Mouse (Mus musculus) cerebellum, postnatal 36 days (tissue): ENCODE results near the gene Dgcr2.

Experiments used
- DNase-seq, 2 experiments: peaks; one replicate each; pipeline ENCODE4 v3.0.0; 2021 to 2022; ENCODE audit warnings: mixed read lengths in 2 of 2

Dgcr2 gene

GRCm38 (mm10) chr16:17807192-17808009 is 91.0 kb downstream of the Dgcr2 start:
- peak; percentile 81 to 86 for DNase-seq

GRCm38 (mm10) chr16:17806581-17807191 is 91.7 kb downstream of the Dgcr2 start:
- peak; percentile 38 to 50 for DNase-seq

GRCm38 (mm10) chr16:17804982-17805381 is 93.4 kb downstream of the Dgcr2 start:
- no peak for DNase-seq

- DNase-seq, result no peak
Measured at GRCm38 (mm10) chr16:17804449-17804912, 93.9 kb downstream of the Dgcr2 start.

DNA sequence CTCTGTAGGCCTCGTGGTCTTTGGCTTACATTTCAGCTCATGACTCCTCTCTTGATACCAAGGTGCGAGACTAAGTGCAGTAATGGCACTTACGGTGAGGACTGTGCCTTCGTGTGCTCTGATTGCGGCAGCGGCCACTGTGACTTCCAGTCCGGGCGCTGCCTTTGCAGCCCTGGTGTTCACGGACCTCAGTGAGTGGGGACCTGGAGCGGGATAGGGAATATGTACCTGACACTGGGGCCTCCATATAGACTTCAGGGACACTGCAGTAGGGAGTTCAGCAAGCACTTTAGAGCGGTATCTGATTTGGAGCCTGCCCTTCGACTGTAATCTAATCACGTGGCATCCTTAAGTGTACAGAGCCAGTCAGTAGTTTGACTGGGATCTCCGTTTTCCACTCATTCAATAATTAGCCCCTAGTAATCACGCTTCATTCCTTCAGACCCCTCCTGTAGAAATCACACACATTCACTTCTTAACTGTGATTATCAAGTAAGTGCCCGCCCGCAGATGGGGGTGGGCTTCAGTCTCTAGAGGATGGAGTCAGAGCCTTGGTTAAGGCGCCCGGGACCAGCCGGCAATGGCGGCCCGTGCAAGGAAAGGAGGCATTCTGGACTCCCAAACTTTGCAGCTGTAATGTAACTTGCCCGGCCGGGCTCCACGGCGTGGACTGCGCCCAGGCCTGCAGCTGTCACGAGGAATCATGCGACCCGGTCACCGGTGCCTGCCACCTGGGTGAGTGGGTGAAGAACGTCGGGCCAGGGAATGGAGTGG is 94.5 kb downstream of the Dgcr2 start:
- no peak for DNase-seq

DNA sequence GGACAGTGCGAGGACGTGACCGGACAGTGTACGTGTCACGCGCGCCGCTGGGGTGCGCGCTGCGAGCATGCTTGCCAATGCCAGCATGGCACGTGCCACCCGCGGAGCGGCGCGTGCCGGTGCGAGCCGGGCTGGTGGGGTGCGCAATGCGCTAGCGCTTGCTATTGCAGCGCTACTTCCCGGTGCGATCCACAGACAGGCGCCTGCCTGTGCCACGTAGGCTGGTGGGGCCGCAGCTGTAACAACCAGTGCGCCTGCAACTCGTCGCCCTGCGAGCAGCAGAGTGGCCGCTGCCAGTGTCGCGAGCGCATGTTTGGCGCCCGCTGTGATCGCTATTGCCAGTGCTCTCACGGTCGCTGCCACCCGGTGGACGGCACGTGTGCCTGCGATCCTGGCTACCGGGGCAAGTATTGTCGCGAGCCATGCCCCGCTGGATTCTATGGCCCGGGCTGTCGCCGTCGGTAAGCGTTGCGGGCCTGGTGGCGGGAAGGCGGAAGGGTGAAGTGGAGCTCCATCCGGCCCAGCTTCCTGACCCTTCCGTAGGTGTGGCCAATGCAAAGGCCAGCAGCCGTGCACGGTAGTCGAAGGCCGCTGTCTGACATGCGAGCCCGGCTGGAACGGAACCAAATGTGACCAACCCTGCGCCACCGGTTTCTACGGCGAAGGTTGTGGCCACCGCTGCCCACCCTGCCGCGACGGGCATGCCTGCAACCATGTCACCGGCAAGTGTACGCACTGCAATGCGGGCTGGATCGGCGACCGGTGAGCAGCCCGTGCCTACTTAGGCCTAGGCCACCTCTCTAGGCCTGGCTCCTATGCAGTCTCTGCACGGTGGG is 95.3 kb downstream of the Dgcr2 start:
- peak; percentile 30 to 38 for DNase-seq

DNA sequence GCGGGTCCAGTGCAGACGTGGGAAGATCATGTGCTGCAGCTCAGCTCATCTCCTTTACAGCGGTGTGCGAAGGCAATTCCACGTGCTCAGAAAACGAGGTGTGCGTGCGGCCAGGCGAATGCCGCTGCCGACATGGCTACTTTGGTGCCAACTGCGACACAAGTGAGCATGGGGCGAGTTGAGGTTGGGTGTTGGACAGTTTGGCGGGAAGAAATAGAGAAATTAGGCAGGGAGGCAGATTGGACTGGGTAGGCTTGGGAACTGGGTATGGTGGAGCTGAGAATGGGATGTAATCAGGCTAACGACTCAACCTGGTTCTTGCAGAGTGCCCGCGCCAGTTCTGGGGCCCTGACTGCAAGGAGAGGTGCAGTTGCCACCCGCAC is 95.9 kb downstream of the Dgcr2 start:
- DNase-seq, result no peak

GRCm38 (mm10) chr16:17801777-17802455 is 96.4 kb downstream of the Dgcr2 start:
- DNase-seq, result no peak

DNA sequence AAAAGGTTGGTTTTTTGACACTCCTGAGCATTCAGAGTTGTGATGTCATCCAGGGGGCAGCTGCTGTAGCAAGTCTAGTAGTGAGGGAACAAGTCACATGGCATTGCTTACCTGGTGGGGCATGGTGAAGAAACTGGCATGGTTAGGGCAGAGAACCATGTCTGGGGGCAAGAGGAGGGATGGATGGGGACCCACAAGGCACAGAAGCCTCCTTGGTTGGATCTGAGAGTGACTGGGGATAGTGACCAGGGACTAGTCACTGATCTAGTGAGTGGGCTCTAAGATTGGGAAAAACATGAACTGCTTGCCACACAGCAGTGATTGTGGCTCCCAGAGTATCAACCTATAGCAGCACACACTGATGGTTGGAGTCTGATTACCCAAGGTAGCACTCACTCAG is 98.8 kb downstream of the Dgcr2 start:
- DNase-seq, result no peak

DNA sequence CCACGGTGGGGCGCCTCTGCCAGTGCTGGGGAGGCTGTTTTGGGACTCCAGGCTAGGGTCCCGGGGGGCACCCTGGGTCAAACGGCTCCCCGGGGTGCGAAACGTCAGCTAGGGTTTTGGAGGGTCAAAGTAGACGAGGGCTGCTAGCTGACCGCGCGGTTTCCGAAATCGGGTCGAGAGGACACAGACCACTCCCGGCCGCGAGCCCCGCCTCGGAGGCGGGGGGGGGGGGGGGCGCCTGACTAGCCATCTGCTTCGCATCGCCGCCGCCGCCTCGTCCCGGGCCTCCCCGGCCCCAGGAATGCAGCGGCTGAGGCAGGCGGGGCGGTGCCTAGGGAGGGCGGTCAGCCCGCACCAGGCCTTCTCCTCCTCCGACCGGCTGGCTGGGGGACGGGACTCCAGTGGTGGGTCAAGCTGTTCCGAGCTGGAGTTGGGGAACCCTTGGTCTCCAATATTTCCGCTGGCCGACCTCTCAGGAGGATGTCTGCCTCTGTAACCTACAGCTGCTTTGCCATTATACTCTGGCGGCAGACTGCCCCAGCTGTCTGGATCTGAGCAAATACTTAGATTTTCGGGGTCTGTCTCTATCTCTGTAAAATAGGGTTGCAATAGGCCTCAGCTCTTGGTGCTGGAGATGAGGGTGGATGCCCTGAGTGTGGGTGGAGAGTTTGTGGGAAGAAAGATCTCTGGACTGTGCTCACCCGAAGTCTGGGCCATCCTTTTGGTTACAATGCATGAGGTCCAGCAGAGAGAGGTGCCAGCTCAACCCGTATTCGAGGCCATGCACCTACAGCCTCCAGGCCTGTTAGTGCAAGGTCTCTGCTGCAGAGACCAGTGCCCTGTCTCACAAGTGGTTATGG is 99.8 kb downstream of the Dgcr2 start:
- DNase-seq, result no peak

- DNase-seq, result no peak
Measured at GRCm38 (mm10) chr16:17797812-17798311, 100.5 kb downstream of the Dgcr2 start.

- no peak for DNase-seq
Measured at GRCm38 (mm10) chr16:17796971-17797811, 101.2 kb downstream of the Dgcr2 start, which contains the start of gene Scarf2. Gene Scarf2, plus strand, starts transcription at chr16:17797282.

- no peak for DNase-seq
Measured at GRCm38 (mm10) chr16:17796519-17796918, 101.8 kb downstream of the Dgcr2 start.

DNA sequence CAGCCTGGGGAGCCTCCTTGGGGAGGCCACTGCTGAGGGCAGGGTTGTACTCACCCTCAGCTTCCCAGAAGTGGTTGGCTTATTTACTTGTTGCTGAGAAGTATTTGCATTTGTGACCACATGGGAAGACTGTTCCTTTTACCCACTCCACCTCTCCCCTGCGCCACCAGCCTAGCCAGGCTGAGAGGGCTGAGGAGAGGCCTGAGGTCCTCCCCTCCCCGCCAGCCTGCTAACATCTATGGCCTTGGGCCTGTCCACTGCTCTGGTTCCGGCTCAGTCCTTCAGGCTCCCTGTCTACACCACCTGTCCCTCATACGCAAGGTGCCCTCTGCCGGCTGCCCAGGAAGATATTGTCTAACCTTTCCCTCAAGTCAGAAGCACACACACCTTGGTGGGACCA is 102.7 kb downstream of the Dgcr2 start:
- DNase-seq, result no peak

GRCm38 (mm10) chr16:17794047-17794446 is 104.3 kb downstream of the Dgcr2 start:
- no peak for DNase-seq

- no peak for DNase-seq
Measured at GRCm38 (mm10) chr16:17792728-17793127, 105.6 kb downstream of the Dgcr2 start.
